Mouse (Mus musculus) midbrain, postnatal 0 days (tissue): Measurements from ENCODE around the gene Senp6. TPM values are rescaled to one million over a fixed set of nuclear protein-coding genes. Genes with fewer than 3 reads are reported as not detected.

ENCODE experiments used
- ATAC-seq: fragments of 200-750 bp; cut with Nextera tagmentation; 2 replicates; pipeline ENCODE4 v1.8.0; 2017; ENCODE audit warnings: moderate number of reproducible peaks, mild to moderate bottlenecking, moderate TSS enrichment, moderate library complexity; ENCODE audit not compliant: low FRiP score
- DNase-seq: peaks from one replicate; pipeline ENCODE4 v3.0.0-alpha.2; 2015; ENCODE audit warnings: low spot score
- H3K27ac ChIP-seq: fragments of 300-500 bp; sonication (generic); 2 replicates; pipeline ENCODE4 v1.5.1; 2014; ENCODE audit warnings: low read depth, mild to moderate bottlenecking, low read length, mixed read lengths
- H3K27me3 ChIP-seq: fragments of 300-500 bp; sonication (generic); 2 replicates; pipeline ENCODE4 v1.6.1; 2014; ENCODE audit warnings: low read length, control low read depth, mixed read lengths; ENCODE audit not compliant: insufficient read depth
- H3K36me3 ChIP-seq: fragments of 300-500 bp; sonication (generic); 2 replicates; pipeline ENCODE4 v1.6.1; 2014; ENCODE audit warnings: low read length, control low read depth, mixed read lengths; ENCODE audit not compliant: insufficient read depth
- H3K4me1 ChIP-seq: fragments of 300-500 bp; sonication (generic); 2 replicates; pipeline ENCODE4 v1.6.1; 2014; ENCODE audit warnings: mild to moderate bottlenecking, control low read depth, antibody characterized with exemption, low read length, mixed read lengths; ENCODE audit not compliant: insufficient read depth
- H3K4me2 ChIP-seq: fragments of 300-500 bp; sonication (generic); 2 replicates; pipeline ENCODE4 v1.6.1; 2014; ENCODE audit warnings: low read depth, mild to moderate bottlenecking, low read length, mixed read lengths; ENCODE audit not compliant: poor library complexity, severe bottlenecking
- H3K4me3 ChIP-seq: fragments of 300-500 bp; sonication (generic); 2 replicates; pipeline ENCODE4 v1.5.1; 2014; ENCODE audit warnings: low read depth, mild to moderate bottlenecking, low read length, moderate library complexity
- H3K9ac ChIP-seq: fragments of 300-500 bp; sonication (generic); replicated peaks from 2 replicates; pipeline ENCODE4 v1.6.1; 2014; ENCODE audit warnings: mild to moderate bottlenecking, low read length, moderate library complexity, mixed read lengths; ENCODE audit not compliant: poor library complexity, severe bottlenecking
- H3K9me3 ChIP-seq: fragments of 300-500 bp; sonication (generic); 2 replicates; pipeline ENCODE4 v1.6.1; 2016; ENCODE audit warnings: low read length, control low read depth
- CTCF ChIP-seq: IDR thresholded peaks from 2 replicates; pipeline ENCODE4 v1.5.1; 2016; ENCODE audit warnings: antibody characterized with exemption, mild to moderate bottlenecking
- WGBS: fragments of 180-500 bp; shearing (Covaris S2); extraction: QIAGEN DNeasy Blood & Tissue Kit; methylation state at CpG from one replicate; pipeline ENCODE4 v1.1.7; 2014; 5-methylcytosine and 5-hydroxymethylcytosine counted together
- polyA plus RNA-seq: library from polyadenylated mRNA; unstranded; fragments of >200 nt; fragmentation: Nextera tagmentation; extraction: Ambion mirVana; gene quantifications from 2 replicates; pipeline ENCODE4 v1.2.1, GENCODE M21; 2015
- total RNA-seq: library from RNA; depleted of rRNA; stranded (reverse); fragments of >200 nt; gene quantifications from 2 replicates; pipeline ENCODE4 v1.2.3, GENCODE M21; 2014

Senp6 gene
- total and polyA plus RNA-seq, 2 experiments from 2014 or later: 43.7 to 88.0 TPM

- Histone ChIP-seq H3K4me2 (no peak overlapping the region), H3K36me3 (no peaks in the 10 kb centered on the region), H3K27ac (no peak overlapping the region), H3K9me3 (no peaks in the 10 kb centered on the region), H3K27me3 (no peaks in the 10 kb centered on the region), H3K9ac (no peak overlapping the region), H3K4me1 (no peaks in the 10 kb centered on the region), H3K4me3 (no peak overlapping the region)
- no peak for TF ChIP-seq CTCF
- WGBS: 79% methylated on average over 5 of the region's 5 CpGs
- ATAC-seq: no peak
- no peak for DNase-seq
These were observed 114.1 kb downstream of the Senp6 start for GRCm38 (mm10) chr9:80180771-80181170.

GRCm38 (mm10) chr9:80181692-80182091 lies 115.0 kb downstream of the Senp6 start:
- no peak overlapping the region for H3K4me3 ChIP-seq
- H3K36me3 ChIP-seq: no peaks in the 10 kb centered on the region
- no peak for ATAC-seq
- no peak for TF ChIP-seq CTCF
- H3K27ac ChIP-seq: no peak overlapping the region
- no peak overlapping the region for H3K4me2 ChIP-seq
- DNase-seq: no peak
- H3K9ac ChIP-seq: no peak overlapping the region
- 92% methylated on average over 1 of the region's 1 CpGs for WGBS
- no peaks in the 10 kb centered on the region for H3K27me3 ChIP-seq
- no peaks in the 10 kb centered on the region for H3K4me1 ChIP-seq
- H3K9me3 ChIP-seq: no peaks in the 10 kb centered on the region

GRCm38 (mm10) chr9:80184138-80184537 lies 117.4 kb downstream of the Senp6 start:
- 67% methylated on average over 5 of the region's 5 CpGs for WGBS
- no peak overlapping the region for H3K4me3 ChIP-seq
- no peak for TF ChIP-seq CTCF

GRCm38 (mm10) chr9:80185737-80186136 lies 119.0 kb downstream of the Senp6 start:
- no peaks in the 10 kb centered on the region for H3K4me1 ChIP-seq
- no peak for TF ChIP-seq CTCF
- no peak for DNase-seq
- WGBS: 34% methylated on average over 3 of the region's 3 CpGs
- no peak overlapping the region for H3K27ac ChIP-seq
- no peaks in the 10 kb centered on the region for H3K27me3 ChIP-seq
- no peak overlapping the region for H3K9ac ChIP-seq
- H3K9me3 ChIP-seq: no peaks in the 10 kb centered on the region
- H3K4me2 ChIP-seq: no peak overlapping the region
- no peaks in the 10 kb centered on the region for H3K36me3 ChIP-seq
- ATAC-seq: no peak
- no peak overlapping the region for H3K4me3 ChIP-seq

More at GRCm38 (mm10) chr9:80184138-80184537, 117.4 kb downstream of the Senp6 start:
- H3K9ac ChIP-seq: no peak overlapping the region
- no peak overlapping the region for H3K27ac ChIP-seq
- no peaks in the 10 kb centered on the region for H3K4me1 ChIP-seq
- H3K9me3 ChIP-seq: no peaks in the 10 kb centered on the region
- no peak for ATAC-seq
- no peak overlapping the region for H3K4me2 ChIP-seq
- DNase-seq: peak; percentile 27
- H3K27me3 ChIP-seq: no peaks in the 10 kb centered on the region
- no peaks in the 10 kb centered on the region for H3K36me3 ChIP-seq

DNA sequence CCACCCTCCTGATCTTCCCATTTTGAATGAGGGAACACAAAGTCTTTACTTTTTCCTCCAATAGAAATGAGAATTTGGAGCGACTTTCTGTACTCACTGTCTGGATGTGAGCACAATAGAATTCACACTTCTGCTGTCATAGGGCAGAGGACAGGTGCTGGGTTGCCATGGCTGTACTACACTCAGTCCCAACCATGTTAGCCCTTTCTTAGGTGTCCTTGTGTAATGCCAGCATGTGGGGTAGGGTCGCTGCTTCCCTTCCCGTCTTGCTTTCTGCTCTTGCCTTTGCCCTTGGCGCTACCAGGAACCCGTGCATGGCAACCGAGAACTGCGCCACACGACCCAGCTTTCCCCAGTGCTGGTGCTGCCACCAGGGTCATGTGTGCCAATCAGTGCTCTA lies 120.0 kb downstream of the Senp6 start:
- no peak overlapping the region for H3K9ac ChIP-seq
- DNase-seq: no peak
- 91% methylated on average over 8 of the region's 8 CpGs for WGBS
- TF ChIP-seq CTCF: no peak
- no peak for ATAC-seq
- H3K36me3 ChIP-seq: no peaks in the 10 kb centered on the region
- H3K27me3 ChIP-seq: no peaks in the 10 kb centered on the region
- no peak overlapping the region for H3K4me2 ChIP-seq
- H3K4me1 ChIP-seq: no peaks in the 10 kb centered on the region
- no peak overlapping the region for H3K27ac ChIP-seq
- H3K9me3 ChIP-seq: no peaks in the 10 kb centered on the region
- H3K4me3 ChIP-seq: no peak overlapping the region

GRCm38 (mm10) chr9:80188324-80188893 lies 121.7 kb downstream of the Senp6 start:
- Histone ChIP-seq H3K27ac (no peak overlapping the region; the same call in 1 of the 2 replicates), H3K9ac (no peak overlapping the region), H3K36me3 (no peaks in the 10 kb centered on the region), H3K4me2 (no peak overlapping the region), H3K4me3 (no peak overlapping the region), H3K9me3 (no peaks in the 10 kb centered on the region), H3K4me1 (no peaks in the 10 kb centered on the region), H3K27me3 (no peaks in the 10 kb centered on the region)
- no peak for TF ChIP-seq CTCF
- 27% methylated on average over 5 of the region's 5 CpGs for WGBS
- ATAC-seq (no peak), DNase-seq (no peak)
